Mouse (Mus musculus) E14TG2a.4 (cell line): Measurements from ENCODE around the gene Tcl1b2.
"Not testable (repeated sequence)": the region's sequence is repeated elsewhere in the genome, so short reads cannot be mapped to it uniquely, and the experiment has no call there.

Experiments
- CTCF ChIP-seq: conservative IDR thresholded peaks from 2 replicates; pipeline ENCODE4 v1.5.1; 2014; ENCODE audit warnings: low read length
- NANOG ChIP-seq: IDR thresholded peaks from 2 replicates; pipeline ENCODE4 v1.6.1; 2014; ENCODE audit warnings: borderline replicate concordance, low read length, mixed read lengths
- POU5F1 ChIP-seq: IDR thresholded peaks from 2 replicates; pipeline ENCODE4 v1.6.1; 2014; ENCODE audit warnings: low read length, borderline replicate concordance

DNA sequence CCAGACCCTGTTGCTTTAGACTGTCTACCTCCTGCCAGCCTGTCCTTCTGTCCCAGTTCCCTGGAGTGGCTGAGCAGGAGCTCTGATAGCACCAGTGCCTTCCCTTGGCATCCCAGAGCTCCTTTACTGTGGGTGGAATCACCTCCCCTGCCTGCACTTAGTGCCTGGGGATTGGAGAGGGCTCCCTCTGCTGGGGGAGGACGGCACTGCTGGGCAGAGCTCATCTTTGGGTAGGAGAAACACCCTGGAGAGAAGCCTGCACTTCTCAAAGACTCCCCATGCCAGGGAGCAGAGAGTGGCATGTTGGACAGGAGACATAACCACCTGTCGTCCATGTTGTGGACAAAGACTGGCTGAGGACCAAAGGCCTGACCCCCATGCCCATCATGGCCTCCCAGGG is 28.5 kb downstream of the Tcl1b2 start:
- TF ChIP-seq CTCF = peak; percentile 37
- TF ChIP-seq NANOG, POU5F1: not testable (repeated sequence)
